Mouse (Mus musculus) cerebellum, adult 11-12 months (tissue): ENCODE measurements at regions not wholly inside any gene's neighbourhood (a gene's known extent, or its start where the extent isn't known, plus 50 kb on each side); places are given as distances from the start of the nearest gene placed in this dataset.

Experiments used
- DNase-seq: peaks from one replicate; pipeline ENCODE4 v3.0.0; 2022

- peak; percentile 45 for DNase-seq
Measured at GRCm38 (mm10) chr17:63803599-63803998, 59.3 kb upstream of the Fer start.

- DNase-seq: no peak
Measured at GRCm38 (mm10) chr17:63804416-63804815, 58.4 kb upstream of the Fer start.

- no peak for DNase-seq
Measured at GRCm38 (mm10) chr17:63806360-63806759, 56.5 kb upstream of the Fer start.

GRCm38 (mm10) chr17:63807590-63808228 lies 55.2 kb upstream of the Fer start:
- DNase-seq: no peak

- DNase-seq: no peak
Measured at GRCm38 (mm10) chr17:63808756-63809155, 54.1 kb upstream of the Fer start.

GRCm38 (mm10) chr17:63811246-63811785 lies 51.5 kb upstream of the Fer start:
- no peak for DNase-seq

GRCm38 (mm10) chr17:63812586-63812985 lies 50.3 kb upstream of the Fer start:
- no peak for DNase-seq
